Mouse (Mus musculus) small intestine, adult 2 months (tissue): Measurements from ENCODE around the gene Gm35315.

ENCODE experiments used
- CTCF ChIP-seq: fragments of 200-500 bp; IDR thresholded peaks from 2 replicates; pipeline ENCODE4 v1.5.1; 2012; ENCODE audit warnings: low read depth, mild to moderate bottlenecking, control low read depth, inconsistent platforms, low read length, moderate library complexity, mixed read lengths; ENCODE audit not compliant: insufficient replicate concordance, insufficient read length; ENCODE audit errors: extremely low read depth
- POLR2A ChIP-seq: fragments of 200-500 bp; IDR thresholded peaks from 2 replicates; pipeline ENCODE4 v1.6.1; 2012; ENCODE audit warnings: low read depth, mild to moderate bottlenecking, control low read depth, inconsistent platforms, low read length, moderate library complexity

DNA sequence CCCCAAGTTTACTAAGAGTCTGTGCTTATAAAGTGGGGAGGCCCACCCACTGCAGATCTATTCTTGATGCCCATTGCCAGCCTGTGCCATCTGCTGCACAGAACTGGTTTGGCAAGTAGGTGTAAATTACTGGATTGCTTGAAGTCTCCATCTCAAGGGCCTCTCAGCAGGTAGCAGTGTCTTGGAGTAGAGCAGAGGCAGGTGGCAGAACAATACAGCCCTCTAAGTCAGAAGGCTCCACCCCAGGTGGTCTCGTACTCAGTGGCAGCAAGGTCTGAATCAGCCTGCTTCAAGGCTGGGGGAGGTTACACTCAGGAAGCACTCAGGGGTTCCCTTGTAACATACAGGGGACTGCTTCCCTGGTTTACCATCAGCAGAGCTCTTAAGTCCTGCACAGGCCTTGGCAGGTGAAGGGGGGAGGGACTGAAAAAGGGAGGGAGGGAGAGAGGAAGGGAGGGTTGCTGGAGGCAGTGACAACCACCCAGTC lies 4.8 kb upstream of the Gm35315 start:
- TF ChIP-seq CTCF: no peak
- no peak for TF ChIP-seq POLR2A
